Mouse (Mus musculus): ENCODE measurements around the gene Gramd2.

Gene Gramd2

DNA sequence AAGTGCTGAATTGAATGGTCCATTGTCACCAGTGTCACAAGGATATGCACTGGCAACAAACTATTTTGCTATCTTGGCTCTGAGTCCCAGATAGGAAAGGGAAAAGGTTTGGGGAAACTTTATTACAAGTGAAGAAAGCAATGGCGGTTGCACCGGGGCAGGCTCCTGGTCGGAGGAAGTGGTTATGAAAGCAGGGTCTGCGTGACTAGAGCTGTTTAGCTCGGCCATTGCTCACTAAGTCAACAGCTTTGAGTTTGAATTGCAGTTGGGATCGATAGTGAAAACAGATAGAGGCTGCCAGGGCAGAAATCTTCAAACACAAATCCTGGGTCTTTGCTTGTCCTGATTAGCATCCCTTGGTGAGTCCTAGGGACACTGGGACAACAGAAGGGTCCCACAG is 12.0 kb upstream of the Gramd2 start:
- DNase-seq (ENCODE audit: low read depth, low spot score), result no peak

- DNase-seq (ENCODE audit: low read depth, low spot score), result no peak
Observed at GRCm38 (mm10) chr9:59668473-59668872, 11.5 kb upstream of the Gramd2 start.

GRCm38 (mm10) chr9:59669172-59669571 is 10.8 kb upstream of the Gramd2 start:
- peak; percentile 30 for DNase-seq (ENCODE audit: low read depth, low spot score)

DNA sequence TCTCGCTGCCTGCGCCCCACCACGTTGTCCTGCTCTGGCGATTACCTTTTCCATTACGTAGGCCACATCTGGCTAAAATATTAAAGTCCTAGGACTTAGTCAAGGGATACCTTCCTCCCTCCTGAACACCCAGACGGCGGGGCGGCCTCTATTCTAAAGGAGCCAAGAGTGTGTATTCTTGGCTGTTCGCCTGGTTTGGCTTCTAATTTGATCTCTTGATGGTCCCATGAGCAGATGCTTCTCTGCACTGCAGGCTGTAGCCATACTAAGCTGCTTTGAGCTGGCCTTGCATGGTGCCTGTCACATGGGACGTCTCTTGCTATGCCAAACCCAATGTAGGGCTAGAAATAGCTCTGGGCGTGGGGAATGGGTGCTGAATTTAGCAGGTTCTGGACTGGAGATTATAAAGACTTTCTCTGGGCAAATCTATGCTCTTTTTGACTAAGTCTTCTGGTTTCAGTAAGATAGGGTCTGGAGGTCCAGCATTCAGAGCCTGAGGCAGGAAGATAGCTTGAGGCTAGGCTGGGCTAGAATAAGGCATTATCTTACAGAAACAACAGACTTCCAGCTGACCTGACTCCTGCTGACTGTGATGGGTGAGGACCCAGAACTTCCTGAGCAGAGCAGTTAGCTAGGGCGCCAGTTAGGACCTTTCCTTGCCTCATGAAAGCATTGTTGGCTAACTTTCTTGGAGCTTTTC is 7.6 kb upstream of the Gramd2 start:
- DNase-seq (ENCODE audit: low read depth, low spot score), result no peak

DNA sequence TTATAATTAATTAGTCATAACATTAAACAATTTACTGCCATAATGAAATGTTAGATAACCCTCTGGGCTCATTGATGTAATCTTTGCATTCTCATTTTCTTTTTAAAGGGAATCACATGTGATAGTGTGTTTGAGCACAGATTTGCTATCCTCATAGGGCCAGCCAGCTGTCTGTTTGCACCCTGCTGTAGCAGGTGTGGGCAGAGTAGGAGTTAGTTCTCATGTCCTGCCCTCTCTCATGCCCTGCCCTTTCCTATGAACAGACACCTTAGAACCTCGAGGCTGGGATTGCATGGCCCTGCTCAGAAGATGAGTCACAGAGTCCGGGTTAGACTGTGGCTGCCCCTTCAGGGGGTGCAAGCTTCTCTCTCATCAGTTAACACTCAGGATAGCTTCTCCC is 6.5 kb upstream of the Gramd2 start:
- DNase-seq (ENCODE audit: low read depth, low spot score), result no peak

GRCm38 (mm10) chr9:59675598-59675997 is 4.3 kb upstream of the Gramd2 start:
- no peak for DNase-seq (ENCODE audit: low read depth, low spot score)

DNA sequence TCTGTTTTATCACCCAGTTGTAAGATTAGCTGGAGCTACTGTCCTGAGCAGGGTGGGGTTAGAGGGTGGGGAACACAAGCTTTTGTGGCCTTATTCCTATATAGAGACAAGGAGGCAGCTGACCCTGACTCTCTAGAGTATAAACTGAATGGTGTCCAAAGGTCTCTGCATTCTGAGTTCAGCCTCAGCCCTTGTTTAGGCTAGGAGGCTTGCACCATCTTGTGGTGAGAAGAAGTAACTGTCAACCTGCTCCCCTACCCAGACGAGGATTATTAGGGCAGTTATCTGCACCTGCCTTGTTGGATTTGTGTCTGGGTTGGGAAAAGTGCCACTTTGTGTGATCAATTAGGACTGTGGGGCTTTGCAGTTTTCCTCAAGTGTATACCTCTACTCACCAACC is 1.6 kb upstream of the Gramd2 start:
- DNase-seq (ENCODE audit: low read depth, low spot score), result peak; percentile 51

DNA sequence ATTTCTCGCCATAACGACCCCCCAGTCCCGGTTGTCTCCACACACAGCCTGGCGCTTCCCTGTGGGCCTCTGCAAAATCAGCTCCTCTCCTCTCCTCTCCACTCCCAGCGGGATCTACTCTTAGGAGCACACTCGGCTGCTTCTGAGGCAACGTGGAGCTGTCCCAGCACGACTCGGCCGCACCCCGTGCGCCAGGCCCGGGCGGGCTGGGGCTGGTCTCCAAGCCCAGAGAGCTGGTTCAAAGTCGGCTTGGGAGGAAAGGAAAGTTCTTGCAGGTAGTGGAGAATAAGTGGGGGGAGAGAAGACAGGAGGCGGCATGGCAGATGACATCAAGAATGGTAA is 561 bp downstream of the Gramd2 start:
- no peak for DNase-seq (ENCODE audit: low read depth, low spot score)

DNA sequence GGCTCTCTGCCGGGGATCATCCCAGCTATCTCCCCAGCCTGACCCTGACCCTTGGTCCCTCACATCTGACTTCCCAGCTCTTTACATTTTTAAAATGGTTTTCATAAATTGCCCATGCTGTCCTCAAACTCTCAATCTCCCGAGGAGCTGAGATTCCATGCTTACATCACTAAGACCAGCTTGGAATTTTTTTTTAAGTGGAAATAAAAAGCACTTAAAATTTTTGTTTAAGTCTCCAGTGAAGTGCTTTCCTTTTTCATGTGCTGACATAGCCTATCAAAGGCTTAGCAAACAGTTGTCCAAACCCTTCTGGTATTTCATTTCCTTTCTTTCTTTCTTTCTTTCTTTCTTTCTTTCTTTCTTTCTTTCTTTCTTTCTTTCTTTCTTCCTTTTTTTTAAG is 4.1 kb downstream of the Gramd2 start:
- no peak for DNase-seq (ENCODE audit: low read depth, low spot score)

DNA sequence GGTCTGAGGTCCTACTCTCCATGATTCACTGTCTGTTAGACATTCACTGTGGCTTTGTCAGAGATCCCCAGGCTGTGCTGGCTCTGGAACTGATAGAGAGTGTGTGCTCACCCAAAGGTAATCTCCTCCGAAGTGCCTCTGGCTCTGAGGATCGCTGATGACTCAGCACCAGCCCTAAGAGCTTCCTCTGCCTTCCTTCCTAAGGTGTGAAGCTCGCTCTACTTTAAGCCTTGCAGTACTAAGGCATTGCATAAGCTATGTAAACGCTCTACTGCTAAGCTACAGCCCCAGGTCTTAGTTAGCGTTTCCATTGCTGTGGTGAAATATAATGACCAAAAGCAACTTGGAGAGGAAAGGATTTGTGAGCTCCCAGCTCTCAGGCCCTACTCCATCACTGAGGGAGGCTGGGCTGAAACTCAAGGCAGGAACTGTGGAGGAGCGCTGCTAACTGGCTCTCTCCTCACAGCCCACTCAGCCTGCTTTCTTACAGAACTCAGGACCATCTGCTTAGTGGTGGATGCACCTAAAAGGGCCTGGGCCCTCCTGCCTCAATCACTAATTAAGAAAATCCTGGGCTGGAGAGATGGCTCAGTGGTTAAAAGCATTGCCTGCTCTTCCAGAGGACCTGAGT is 7.6 kb downstream of the Gramd2 start:
- DNase-seq (ENCODE audit: low read depth, low spot score), result no peak

GRCm38 (mm10) chr9:59691635-59692094 is 11.7 kb downstream of the Gramd2 start:
- DNase-seq (ENCODE audit: low read depth, low spot score), result no peak

- DNase-seq (ENCODE audit: low read depth, low spot score), result no peak
Observed at GRCm38 (mm10) chr9:59692145-59692544, 12.2 kb downstream of the Gramd2 start.

GRCm38 (mm10) chr9:59694571-59695450 is 14.9 kb downstream of the Gramd2 start:
- DNase-seq (ENCODE audit: low read depth, low spot score), result no peak

- no peak for DNase-seq (ENCODE audit: low read depth, low spot score)
Observed at GRCm38 (mm10) chr9:59695451-59695813, 15.5 kb downstream of the Gramd2 start.

- no peak for DNase-seq (ENCODE audit: low read depth, low spot score)
Observed at GRCm38 (mm10) chr9:59696381-59696780, 16.4 kb downstream of the Gramd2 start.

GRCm38 (mm10) chr9:59701094-59701493 is 21.1 kb downstream of the Gramd2 start:
- DNase-seq (ENCODE audit: low read depth, low spot score), result no peak

- no peak for DNase-seq (ENCODE audit: low read depth, low spot score)
Observed at GRCm38 (mm10) chr9:59703099-59703498, 23.2 kb downstream of the Gramd2 start.

DNA sequence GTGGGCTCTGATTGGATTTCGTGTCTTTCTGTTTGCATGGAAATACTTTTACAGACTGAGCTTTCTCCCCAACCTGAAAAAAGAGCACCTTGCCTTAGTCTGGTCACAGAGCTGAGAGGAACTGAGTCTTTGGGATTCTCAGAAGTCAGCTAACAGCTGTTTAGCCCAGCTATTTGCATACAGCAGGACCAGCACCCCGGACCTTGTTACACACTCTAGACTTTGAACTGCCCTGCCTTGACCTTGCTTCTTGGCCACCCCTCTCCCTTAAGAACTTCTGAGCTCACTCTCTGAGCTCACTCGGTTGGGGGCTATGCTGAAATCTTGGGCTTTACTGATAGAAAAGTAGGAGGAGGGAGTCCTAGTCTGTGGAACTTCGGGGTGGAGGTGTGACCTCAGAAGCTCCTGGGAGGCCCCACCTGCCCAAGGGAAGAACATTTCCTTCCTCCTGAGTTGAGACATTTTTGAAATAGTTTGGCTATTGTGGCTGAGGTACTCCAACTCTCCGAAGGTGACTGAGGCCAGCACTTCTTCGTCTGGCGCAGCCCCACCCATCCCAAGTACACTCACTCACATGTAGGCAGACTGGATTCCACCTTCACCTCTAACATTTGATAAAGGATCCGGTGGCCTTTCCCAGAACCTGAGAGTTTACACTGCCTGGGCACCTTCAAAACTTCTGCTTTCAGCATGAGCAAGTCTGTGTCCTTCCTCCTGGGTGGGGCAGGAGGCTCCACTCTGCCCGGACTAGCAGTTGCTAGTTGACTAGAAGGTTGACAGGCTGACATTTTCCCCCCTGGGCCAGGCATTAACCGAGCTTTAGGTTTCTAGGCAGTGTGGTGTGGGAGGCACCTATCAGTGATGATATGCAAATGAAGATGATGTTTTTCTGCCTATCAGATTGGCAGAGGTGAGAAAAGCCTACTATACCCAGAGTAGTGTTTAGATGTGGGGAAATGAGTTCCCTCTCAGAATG is 27.2 kb downstream of the Gramd2 start:
- DNase-seq (ENCODE audit: low read depth, low spot score), result no peak

DNA sequence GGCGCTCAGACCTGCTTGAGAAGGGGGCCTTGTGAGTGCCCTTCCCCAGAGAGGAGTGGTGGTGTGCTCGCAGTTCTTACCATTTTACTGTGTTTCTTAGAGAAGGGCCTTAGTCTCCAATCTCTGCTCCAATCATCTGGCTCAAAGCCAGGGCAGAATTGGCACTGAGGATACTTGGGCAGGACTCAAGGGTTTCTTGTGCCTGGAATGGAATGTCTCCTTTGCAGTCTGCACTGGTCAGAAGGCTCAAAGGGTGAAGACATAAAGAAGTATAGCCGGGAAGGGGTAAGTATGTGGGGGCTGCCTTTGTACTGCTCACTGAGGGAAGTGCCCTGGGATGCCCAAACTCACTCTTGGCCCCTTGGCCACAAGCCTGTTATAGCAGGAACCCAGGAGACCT is 29.3 kb downstream of the Gramd2 start:
- no peak for DNase-seq (ENCODE audit: low read depth, low spot score)

DNA sequence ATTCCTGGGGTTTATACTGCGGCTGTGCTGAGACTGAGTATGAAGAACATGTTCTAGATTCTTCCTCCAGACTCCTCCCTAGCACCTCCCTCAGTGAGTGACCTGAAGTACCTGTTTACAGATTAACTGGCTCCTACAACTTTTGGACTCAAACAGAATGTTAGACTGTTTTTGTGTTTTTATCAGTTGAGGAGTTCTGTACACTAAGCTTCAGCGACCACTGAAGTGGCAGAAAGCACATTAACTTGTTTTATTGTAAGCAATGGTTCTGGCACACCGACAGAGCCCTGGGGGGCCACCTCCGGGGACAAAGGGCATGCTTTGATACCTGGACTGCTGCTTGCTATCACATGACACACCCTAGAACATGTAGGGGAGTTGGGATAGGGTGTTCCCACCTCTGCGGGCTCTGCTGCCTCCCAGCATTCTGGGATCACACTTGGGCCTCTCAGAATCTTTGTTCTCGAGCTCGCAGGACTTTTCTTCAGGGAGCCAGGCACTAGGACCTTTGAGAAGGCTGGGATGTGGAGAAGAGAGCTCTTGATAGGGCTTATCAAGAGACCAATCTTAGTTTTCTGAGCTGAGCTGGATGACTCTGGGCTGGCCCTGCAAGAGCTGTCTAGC is 36.4 kb downstream of the Gramd2 start:
- DNase-seq (ENCODE audit: low read depth, low spot score), result no peak

DNA sequence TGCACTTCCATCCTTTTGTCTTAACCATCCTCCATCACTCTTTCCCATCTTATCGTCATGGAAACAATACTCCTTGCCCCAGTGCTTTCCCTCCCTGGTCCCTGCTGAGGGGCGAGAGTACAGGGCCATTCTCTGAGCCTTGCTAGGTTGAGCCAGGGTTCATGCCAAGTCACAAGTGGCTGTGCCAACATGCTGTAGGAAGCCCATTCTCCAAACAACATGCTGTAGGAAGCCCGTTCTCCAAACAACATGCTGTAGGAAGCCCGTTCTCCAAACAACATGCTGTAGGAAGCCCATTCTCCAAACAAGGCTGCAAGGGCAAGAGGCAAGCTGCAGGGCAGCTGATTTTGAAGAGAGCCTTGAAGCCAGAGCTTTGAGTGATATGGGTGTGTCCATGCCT is 38.3 kb downstream of the Gramd2 start:
- no peak for DNase-seq (ENCODE audit: low read depth, low spot score)

All from CD4-positive helper T cell, adult 2 months (primary cell).